Mouse (Mus musculus): ENCODE data around the gene Tnfrsf25.

Gene Tnfrsf25

GRCm38 (mm10) chr4:152146033-152146827 lies 30.5 kb downstream of the Tnfrsf25 start:
- no peak for DNase-seq

DNA sequence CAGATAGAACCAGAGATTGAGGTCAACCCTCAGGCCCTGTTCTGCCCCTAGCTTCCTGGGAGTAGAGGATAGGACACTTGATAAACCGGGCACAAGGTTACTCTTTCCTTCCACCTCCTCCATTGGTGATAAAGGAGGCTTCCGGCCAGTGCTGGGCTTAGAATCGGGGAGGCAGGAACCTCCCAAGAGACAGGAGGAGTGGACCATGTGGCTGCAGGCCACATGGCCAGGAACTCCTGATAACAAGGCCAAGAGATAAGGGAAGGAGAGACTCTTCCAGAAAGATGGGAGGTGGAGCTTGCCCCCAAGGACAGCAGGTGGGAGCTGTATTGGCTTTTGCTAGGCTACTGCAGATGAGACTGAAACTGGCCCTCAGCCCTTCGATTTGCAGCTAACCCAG lies 34.8 kb downstream of the Tnfrsf25 start:
- DNase-seq = no peak

DNA sequence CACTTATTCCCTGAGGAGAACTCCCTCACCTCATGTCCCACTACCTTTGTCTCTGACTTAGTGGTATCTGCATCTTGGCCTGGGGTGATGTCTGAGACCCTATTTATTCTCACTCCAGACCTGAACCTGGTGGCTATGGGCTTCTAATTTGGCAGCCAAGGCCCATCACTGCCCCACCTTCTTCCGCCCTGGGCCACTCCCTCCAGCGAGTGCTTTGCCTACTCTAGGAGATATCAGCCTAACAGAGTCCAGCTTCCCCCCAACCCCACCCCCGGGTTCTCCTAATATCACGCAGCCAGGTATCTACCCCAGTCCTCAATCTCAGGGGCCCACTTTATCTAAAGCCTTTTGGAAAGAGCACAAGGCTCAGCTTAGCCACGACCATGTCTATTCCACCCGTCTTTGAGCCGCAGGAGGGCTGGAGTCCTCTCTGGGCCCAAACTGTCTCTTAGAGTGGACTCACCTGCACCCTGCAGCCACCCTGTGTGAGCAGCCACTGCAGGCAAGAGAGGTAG lies 35.8 kb downstream of the Tnfrsf25 start:
- no peak for DNase-seq

- peak; percentile 75 to 80 for DNase-seq
These were observed 36.3 kb downstream of the Tnfrsf25 start, which contains the start of gene Espn for GRCm38 (mm10) chr4:152151966-152152544. Espn (minus strand) TSS chr4:152152371.

DNA sequence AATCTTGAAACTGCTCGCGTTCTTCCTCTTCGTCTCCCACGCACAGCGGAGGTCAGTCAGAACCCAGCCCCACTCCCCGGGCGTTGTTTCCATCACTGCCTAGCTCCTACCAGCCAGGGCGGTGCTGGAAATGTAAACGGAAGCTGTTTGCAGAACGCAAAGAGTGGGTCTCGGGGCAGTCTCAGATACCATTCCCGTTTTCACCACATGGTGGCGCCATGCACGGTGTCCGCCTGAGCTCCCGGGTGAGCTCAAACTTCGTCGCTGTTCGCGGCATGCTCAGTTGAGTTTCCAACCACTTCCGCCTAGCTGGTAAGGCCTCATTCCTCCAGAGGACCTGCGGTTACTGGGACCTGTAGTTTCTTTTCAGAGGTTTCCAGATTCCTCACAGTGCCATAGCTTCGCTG lies 38.0 kb downstream of the Tnfrsf25 start:
- peak; percentile 89 to 92 for DNase-seq

DNA sequence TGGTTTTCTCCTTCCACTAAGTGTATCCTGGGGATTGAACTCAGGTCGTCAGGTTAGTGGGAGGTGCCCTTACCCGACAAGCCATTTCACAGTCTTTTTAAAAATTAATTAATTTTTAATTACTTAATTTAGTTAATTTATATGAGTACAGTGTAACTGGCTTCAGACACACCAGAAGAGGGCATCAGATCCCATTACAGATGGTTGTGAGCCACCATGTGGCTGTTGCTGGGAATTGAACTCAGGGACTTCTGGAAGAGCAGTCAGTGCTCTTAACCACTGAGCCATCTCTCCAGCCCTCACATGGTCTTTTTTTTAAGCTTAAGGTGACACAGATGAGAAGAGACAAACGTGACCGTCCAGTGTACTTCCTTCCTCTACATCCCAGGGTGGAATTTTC lies 39.3 kb downstream of the Tnfrsf25 start:
- DNase-seq = no peak

GRCm38 (mm10) chr4:152157779-152158584 lies 42.2 kb downstream of the Tnfrsf25 start:
- peak in 1 of 2 experiments; percentile 54 for DNase-seq

GRCm38 (mm10) chr4:152158585-152159284 lies 43.0 kb downstream of the Tnfrsf25 start, which contains the start of gene Hes2:
Hes2 (plus strand) TSS chr4:152158867.
- peak; percentile 49 to 58 for DNase-seq

GRCm38 (mm10) chr4:152159285-152159678 lies 43.5 kb downstream of the Tnfrsf25 start:
- DNase-seq = no peak

DNA sequence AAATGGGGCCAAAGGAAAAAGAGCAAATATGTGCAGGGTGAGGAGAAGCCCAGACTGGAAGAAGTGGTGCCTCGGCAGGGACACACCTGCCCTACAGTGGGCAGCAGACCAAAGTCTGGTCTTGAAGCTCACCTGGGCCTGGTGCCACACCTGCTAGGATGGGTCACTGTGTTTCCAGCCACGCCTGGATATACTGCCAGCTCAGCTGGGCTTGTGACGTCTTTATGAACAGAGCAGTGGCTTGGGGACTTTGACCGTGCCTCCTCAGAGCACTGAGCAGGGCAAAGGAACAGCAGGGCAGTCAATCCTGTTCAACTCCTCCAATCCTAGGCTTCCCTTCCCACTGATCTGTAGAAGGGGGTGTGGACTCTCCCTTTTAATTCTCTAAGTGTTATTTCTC lies 45.0 kb downstream of the Tnfrsf25 start:
- DNase-seq = no peak

- DNase-seq = no peak
These were observed 45.9 kb downstream of the Tnfrsf25 start for GRCm38 (mm10) chr4:152161601-152162000.

DNA sequence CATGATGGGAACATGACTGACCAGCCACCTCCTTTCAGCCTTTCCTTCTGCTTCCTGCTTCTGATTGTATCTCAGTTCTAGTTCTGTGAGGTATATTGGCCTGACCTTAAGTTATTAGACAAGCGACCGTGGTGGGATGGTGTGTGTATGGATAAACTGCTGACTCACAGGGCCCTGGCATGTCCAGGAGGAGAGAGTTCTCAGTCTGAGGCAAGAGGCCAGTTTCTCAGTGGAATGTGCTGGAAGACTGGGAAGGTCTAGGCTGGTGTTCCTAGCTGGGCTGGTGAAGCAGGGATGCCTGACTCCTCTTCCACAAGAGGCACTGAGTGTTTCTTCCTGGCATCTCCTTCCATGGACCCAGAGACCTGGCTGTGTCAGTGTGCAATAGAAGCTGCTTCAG lies 47.0 kb downstream of the Tnfrsf25 start:
- DNase-seq = no peak

DNA sequence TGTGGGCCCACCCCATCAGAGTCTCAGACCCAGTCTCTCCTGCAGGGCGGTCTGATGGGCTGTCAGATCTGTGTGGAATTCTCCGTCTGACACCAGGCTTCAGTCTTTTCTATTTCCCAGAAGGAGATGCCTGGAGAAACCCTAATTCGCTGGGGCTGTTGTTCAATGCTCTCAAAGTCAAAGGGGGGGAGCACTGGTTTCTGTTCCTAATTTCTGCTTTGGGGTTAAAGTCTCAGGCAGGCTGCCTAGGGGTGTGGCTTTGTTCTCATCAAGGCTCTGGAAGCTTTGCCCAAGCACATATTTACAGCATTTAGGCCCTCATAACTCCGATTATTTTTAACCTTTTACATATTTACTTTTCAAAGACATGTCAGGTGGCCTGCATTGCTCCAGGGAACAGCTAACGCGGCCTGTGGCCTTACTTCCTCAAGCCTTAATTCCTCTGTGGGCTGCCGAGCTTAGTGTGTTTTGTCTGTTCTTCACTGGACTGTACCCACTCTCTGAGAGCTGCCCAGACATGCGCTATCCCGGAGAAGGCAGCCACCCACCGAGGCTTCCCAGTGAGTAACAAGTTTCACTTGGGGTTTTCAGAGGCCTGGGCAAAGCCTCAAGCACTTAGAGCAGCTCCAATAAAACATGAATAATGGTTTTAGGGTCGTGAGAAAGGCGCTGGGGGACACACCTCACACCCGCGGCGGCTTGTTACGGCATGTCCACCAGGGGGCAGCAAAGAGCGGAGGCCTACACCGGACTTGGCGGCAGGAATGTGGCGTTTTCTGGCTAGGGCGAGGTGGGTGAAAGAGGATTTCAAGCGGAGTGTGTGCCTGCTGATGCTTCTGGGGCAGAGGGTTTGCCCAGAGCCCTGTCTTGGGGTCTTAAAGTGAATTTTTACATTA lies 49.5 kb downstream of the Tnfrsf25 start:
- DNase-seq = peak; percentile 75 to 78

- peak; percentile 63 to 79 for DNase-seq
These were observed 52.3 kb downstream of the Tnfrsf25 start for GRCm38 (mm10) chr4:152168052-152168451.

- no peak for DNase-seq
These were observed 53.4 kb downstream of the Tnfrsf25 start for GRCm38 (mm10) chr4:152169103-152169502.
